ENCODE assay signal across 21 mouse cellular contexts in the genomic region with DNA sequence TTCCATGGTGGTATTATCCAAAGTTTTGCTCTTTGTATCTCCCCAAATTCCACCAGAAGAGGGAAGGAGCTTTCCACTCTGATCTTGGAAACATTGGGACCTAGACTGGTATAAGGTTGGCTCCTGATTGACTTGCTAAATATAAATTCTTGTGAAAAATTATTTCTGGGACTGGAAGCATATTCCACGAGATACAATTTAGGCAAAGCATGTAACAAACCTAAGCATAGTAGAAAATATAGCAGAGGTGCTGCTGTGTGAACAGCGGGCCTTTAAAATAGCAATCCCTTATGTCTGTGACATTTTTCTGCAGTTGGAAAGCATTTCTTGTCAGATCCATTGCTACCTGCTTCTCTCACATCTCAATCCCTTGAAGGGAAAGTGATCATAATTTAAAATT.
"Had no signal": no experiment of that assay in that cellular context is flagged by ENCODE, and none has a peak within 500 bp of the region (broad histone marks: within the 10 kb centered on the region; RNA-seq: fewer than 3 reads in every experiment).

No protein-coding gene starts in this region.

- H3K9ac ChIP-seq: liver, postnatal 0 days; lung, embryonic 15.5 days; midbrain, embryonic 13.5 days; midbrain, embryonic 15.5 days; neural tube, embryonic 13.5 days; neural tube, embryonic 15.5 days had no signal

- H3K27me3 ChIP-seq: lung, embryonic 15.5 days; megakaryocyte, embryonic 14.5 days; midbrain, embryonic 13.5 days; midbrain, embryonic 15.5 days; neural tube, embryonic 13.5 days; neural tube, embryonic 15.5 days had no signal

- ATAC-seq: liver, postnatal 0 days; lung, postnatal 0 days; midbrain, embryonic 13.5 days; midbrain, embryonic 15.5 days had no signal

- H3K36me3 ChIP-seq: lung, embryonic 15.5 days; midbrain, embryonic 13.5 days; midbrain, embryonic 15.5 days; neural tube, embryonic 13.5 days; neural tube, embryonic 15.5 days had no signal

- H3K27ac ChIP-seq: lung, embryonic 15.5 days; macrophage; midbrain, embryonic 13.5 days; midbrain, embryonic 15.5 days; neural tube, embryonic 13.5 days; neural tube, embryonic 15.5 days had no signal

- H3K9me3 ChIP-seq: lung, embryonic 15.5 days; megakaryocyte, embryonic 14.5 days; midbrain, embryonic 13.5 days; midbrain, embryonic 15.5 days; neural tube, embryonic 13.5 days; neural tube, embryonic 15.5 days had no signal

- DNase-seq: liver, postnatal 0 days; lung, adult 2 months; lung, postnatal 14 days; lung, postnatal 36 days; retina, postnatal 1 day; right cerebral cortex, adult 18-20 months; right cerebral cortex, postnatal 25 days; right cerebral cortex, postnatal 4 days; spleen, adult 18-20 months; thymus, adult 2 months; thymus, postnatal 25 days; thymus, postnatal 4 days had no signal

- H3K4me1 ChIP-seq: lung, embryonic 15.5 days; megakaryocyte, embryonic 14.5 days; midbrain, embryonic 13.5 days; midbrain, embryonic 15.5 days; neural tube, embryonic 15.5 days had no signal

- H3K4me2 ChIP-seq: lung, embryonic 15.5 days; midbrain, embryonic 11.5 days; midbrain, embryonic 13.5 days; midbrain, embryonic 15.5 days; neural tube, embryonic 13.5 days; neural tube, embryonic 15.5 days had no signal

- H3K4me3 ChIP-seq: lung, embryonic 15.5 days; megakaryocyte, embryonic 14.5 days; midbrain, embryonic 13.5 days; midbrain, embryonic 15.5 days; neural tube, embryonic 13.5 days; neural tube, embryonic 15.5 days had no signal
